Mouse (Mus musculus) mature B cell (primary cell): ENCODE results near the gene Pik3r4.

Experiments used
- in situ Hi-C: fragments of 300-500 bp; cut with MboI; formaldehyde crosslinking; loops from 2 replicates; pipeline ENCODE4 v1.14.3; 2019

Pik3r4 gene

DNA sequence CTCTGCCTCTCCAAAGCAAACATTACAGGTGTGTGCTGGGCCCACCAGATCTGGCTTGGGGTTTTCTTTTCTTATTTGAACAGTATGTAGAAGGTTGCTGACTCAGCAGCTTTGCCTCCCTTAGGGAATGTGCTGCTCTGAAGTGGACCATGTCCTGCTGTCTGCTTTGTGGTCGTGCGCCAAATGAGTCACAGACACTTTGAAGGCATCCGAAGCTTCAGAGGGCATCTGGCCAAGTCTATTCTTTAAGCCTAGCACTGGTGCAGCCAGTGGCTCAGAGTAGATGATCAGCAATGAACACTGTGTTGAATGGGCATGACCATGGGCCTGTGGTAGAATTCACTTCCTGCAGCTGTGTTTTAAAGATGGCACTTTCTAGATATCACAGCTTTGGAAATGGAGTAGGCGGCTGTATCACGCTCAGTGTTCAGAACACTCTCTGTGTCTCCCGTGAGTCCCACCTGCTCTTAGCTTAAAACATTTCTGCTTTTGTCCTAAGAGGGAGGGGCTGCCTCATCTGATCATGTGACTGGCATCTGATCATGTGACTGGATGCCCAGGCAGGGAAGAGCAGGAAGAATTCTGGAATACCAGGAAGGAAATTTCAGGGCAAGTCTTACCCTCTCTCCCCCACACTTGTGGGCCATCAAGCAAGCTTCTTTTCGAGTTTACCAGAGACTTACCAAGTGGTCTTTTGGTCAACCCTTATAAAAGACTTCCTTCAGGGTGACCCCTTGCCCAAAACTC, 54.2 kb downstream of the Pik3r4 start:
- in situ Hi-C loops = loop anchor here (25.0 kb wide), 1 partner anchor 165 kb away; no protein-coding TSS in a partner anchor

DNA sequence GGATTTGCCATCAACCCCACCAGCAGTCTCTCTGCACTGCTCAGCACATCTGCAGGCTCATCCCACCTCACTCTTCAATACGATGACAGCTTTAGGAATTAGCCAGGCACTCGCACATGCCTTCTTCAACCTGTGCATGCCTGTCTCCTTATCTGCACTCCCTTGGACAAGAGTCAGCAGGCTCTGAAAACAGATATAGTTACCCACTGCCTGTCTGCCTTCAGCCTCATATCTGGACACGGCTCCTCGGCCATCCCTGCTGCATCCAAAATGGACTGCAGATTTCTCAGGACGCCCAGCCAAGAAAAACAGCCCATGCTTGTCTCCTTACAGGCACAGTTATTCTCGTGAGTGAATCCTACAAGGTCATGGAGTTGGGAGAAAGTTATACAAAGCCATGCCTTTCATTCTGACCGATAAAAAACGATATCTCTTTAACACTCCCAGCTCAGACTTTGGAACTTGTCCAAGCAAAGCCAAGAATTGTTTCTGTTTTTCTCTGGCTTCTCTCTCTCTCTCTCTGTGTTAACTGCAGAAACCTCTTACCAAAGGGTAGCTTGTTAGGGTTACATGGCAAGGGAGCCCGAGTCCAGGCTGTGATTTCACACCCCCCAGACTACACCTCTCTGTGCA, 55.1 kb downstream of the Pik3r4 start:
- in situ Hi-C loops = loop anchor here (25.0 kb wide), 1 partner anchor 164 kb away; no protein-coding TSS in a partner anchor

DNA sequence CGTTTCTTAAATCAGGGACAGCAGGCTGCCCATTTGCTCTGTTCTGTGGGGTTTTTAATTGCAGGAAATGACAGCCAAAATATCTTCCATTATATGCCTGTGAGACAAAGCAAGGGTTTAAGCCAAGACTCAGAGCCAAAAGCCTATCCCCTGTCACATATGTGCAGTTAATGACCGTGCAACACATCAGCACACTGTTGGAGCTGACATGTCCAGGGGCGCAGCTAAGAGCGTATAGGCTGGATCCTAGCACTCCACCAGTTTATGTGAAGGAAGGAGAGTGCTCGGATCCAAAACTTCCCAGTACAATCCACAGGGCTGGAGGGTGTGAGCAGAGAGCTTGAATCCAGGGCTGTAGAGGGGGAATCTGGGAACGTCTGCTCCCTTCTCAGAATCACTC, 57.9 kb downstream of the Pik3r4 start:
- in situ Hi-C loops = no loop called here

DNA sequence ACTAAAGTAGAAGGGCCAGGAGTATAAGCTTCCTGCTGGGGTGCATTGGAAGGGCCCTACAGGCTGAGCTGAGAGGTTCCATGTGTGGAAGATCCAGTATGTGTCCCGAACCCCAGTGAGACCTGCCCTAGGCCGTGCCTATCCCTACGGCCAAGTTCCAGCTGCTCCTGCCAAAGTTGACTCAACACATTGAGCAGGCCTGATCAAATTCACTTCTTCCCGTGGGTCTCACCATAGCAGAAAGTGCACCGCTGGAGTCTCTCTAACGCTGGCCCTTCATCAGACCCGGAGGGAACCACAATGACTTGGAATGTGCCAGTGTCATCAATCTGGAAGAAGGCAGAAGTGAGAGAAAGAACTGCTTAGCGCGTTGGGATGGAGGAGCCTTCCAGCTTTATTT, 59.2 kb downstream of the Pik3r4 start:
- in situ Hi-C loops = no loop called here

DNA sequence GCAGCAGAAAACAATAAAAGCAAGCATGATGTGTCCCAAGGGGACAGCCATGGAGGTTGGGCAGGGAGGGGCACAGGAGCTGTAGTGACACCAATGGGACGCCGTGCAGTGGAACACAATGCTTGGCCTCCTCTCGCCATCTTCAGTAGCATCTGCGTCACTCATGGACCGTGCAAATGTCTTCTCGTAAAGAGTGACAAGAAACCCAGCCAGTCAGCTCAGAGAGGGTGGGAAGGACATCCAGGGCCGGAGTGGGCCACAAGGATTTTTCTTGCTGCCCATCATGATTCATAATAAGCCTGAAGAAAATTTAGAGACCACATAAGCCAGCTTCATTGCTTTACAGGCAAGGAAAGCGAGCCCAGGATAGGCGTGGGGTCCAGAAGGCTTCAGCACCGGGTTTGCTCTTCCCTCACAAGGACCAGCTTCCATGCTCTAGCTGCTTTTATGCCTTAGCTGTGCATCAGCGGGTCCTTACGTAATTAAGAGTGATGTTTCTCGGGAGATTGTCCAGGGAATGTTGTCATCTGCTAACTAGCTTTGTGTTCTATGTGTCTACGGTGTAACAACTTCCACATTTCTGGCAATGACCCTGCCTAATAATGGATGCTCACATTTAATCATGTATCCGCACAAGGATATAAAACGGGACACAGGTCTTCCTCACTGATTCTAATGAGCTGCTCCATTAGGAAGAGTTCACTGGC, 61.6 kb downstream of the Pik3r4 start:
- in situ Hi-C loops = no loop called here

DNA sequence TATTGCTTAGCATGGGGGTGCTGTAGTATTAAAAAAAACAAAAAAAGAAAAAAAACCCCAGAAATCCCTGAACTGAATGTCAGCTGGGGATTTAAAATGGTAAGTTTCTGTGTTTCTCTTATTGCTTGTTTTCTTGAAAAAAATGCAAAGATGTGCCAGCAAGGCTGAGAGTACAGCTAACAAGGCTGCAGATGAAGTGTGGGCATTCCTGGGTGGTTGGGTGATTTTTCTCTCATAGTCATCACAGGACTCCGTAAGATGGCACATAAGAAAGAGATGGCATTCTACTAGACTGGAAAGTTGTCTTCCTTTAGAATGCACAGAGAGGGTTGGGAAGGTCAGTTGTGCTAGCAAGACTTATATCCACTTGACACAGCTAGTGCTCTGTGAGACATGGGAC, 62.2 kb downstream of the Pik3r4 start:
- in situ Hi-C loops = no loop called here

DNA sequence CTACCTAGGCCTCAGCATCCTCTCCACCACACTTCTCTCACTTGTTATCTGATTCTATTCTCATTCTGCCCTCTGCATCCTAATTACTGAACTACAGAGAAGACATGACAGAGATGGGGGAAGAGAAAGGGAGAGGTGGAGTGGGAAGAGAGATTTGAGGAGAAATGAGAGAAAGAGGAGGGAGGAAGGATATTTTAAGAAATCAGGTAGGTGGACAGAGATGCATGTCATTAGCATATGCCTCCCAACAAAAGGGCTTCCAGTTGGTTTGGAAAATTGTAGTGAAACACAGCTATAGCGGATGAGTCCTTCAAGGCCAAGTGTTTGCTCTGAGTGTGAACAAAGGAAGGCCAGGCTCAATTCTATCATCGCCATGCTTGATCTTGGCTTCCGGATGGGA, 69.3 kb downstream of the Pik3r4 start:
- in situ Hi-C loops = no loop called here

DNA sequence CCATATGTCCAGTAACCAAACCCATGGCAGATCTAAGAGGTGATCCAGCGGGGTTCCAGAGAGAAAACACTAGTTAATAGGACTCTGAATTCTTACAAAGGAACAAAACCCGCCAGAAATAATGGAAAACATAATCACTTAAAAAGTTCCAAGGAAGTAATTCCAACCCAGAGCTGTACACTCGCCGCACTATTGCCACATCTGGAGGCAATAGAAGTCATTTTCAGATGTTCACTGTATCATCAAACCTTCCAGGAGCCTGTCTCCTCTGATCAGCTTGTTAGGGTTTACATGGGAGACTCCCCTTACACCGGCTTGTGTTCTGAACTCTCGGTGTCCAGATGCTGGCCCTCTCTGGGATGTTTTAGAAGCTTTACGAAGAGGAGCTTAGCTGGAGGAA, 76.6 kb downstream of the Pik3r4 start:
- in situ Hi-C loops = no loop called here

DNA sequence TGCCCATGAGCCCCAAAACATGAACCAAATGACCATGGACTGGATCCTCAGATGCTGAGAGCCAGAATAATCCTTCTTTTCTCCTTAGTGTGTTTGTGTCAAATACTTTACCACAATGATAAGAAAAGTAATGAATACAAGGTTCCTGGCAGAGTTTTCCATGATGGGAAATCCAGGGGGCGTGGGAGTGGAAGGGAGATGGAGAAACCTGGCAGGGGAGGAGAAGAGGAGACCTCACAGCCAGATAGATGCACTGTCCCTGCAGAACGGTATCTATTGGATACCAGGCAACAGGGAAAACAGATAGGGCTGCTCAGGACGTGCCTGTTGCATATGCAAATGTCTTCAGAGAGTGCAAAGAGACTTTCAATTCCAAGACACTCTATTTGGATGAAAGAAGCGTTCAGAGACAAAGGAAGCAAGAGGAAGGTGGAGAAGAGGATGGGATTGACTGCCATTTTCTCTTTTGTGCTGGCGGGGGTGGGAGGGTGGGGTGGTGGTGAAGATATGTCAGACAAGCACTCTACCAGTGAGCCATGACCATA, 77.1 kb downstream of the Pik3r4 start:
- in situ Hi-C loops = no loop called here

DNA sequence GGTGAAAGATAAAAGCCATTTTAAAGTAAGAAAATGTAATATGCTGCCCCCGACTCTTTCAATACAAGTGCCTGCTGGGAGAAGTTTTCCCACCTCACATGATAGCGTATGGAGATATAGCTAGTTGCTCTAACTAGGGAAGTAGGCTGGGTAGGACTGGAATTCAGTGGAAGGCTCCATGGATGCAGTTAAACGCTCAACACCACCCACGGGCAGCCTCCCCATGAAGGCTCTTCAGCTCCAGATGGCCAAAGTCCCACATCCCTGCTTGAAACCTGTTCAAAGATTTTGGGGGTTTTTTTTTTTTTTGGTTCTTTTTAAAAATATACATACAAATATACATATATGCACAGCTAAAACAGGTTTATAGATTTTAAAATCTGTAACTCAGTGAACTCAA, 77.7 kb downstream of the Pik3r4 start:
- in situ Hi-C loops = no loop called here

DNA sequence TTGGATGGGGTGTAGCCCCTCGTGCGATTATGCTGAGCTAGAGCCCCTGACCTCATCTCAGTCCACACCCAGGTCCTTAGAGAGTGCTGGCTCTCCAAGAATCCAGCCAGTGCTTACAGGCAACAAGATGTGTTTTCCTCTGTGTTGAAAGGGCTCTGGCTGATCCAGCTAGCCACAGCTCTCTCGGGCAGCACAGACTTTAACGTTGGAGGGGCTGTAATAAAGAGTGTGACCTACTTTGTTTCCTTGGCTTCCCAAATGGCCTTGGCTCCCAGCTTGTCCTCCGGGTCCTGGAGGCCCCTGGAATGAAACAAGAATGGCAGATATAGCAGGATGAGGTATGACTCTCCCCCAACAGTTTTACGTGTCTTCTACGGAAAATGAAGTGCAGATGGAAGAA, 89.2 kb downstream of the Pik3r4 start:
- in situ Hi-C loops = no loop called here

DNA sequence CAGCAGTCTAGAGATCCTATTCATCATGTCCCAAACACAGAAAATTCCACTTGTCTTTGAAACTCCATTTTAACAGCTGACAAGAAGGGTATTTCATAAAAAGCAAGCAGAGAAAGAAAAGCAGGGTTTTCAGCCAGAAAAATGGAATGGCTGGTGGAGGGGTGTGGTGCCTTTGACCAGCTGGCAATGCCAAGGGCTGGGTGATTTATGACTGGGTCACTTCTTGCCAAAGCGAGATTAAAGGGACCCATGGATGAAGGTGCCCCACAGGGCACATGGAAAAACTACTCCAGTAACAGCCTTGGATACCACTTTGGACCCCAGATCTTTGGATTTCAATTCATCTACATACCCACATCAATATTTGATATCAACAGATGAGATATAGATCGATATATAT, 91.9 kb downstream of the Pik3r4 start:
- in situ Hi-C loops = no loop called here

DNA sequence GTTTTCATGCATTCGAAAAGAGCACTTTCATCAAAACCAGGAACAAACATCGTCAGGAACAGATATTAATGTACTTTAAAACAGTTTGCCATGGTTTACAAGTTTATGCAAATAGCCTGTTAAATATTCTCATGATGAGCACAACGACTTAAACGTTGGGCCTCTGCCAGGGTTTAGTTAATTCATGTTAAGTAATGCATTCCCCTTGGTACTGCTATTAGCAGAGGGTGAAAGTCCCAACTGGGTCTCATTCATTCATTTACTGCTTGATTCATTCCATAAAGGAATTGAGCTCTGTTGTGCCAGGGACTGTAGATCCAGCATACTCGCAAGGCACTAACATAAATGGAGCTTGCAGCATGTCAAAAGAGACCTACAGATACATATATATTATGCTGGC, 92.4 kb downstream of the Pik3r4 start:
- in situ Hi-C loops = no loop called here
